Mouse (Mus musculus) G1E (cell line): ENCODE measurements at regions not wholly inside any gene's neighbourhood (a gene's known extent, or its start where the extent isn't known, plus 50 kb on each side); places are given as distances from the start of the nearest gene placed in this dataset.

Source experiments
- CTCF ChIP-seq: IDR thresholded peaks from 2 replicates; pipeline ENCODE4 v1.5.1; 2012; ENCODE audit warnings: low read depth, low read length, inconsistent platforms, mixed read lengths
- GATA1 ChIP-seq: IDR thresholded peaks from 2 replicates; pipeline ENCODE4 v1.6.1; 2012; ENCODE audit warnings: borderline replicate concordance, low read length, inconsistent platforms, mixed read lengths
- POLR2AphosphoS5 ChIP-seq: IDR thresholded peaks from 2 replicates; pipeline ENCODE4 v1.6.1; 2012; ENCODE audit warnings: low read depth, low read length, inconsistent platforms; ENCODE audit not compliant: insufficient replicate concordance
- TAL1 ChIP-seq: conservative IDR thresholded peaks from 2 replicates; pipeline ENCODE4 v1.6.1; 2012; ENCODE audit warnings: low read depth, low read length, inconsistent platforms, mixed read lengths

DNA sequence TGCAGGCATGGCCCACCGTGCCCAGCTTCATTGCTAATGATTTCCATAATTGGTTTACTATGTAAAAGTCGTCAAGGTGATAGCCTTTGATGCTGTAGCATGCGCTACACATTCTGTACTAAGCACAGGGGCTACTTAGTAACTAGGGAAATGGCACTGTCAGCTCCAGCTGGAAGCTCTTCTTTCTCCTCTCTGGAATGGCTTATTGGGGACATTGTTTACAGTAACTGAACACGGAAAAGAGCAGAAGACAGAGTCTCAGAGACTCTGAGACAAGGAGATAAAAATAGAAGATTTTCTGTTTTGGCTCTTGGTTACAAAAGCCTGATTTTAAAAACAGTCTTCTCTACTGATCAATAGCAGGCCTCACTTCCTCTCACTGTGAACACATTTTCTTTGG lies 178.3 kb downstream of the Ktn1 start:
- no peak for TF ChIP-seq CTCF
- TF ChIP-seq TAL1: no peak
- no peak for TF ChIP-seq POLR2AphosphoS5
- TF ChIP-seq GATA1: no peak
